8 mouse cellular contexts compared by ENCODE assay signal in the genomic region with DNA sequence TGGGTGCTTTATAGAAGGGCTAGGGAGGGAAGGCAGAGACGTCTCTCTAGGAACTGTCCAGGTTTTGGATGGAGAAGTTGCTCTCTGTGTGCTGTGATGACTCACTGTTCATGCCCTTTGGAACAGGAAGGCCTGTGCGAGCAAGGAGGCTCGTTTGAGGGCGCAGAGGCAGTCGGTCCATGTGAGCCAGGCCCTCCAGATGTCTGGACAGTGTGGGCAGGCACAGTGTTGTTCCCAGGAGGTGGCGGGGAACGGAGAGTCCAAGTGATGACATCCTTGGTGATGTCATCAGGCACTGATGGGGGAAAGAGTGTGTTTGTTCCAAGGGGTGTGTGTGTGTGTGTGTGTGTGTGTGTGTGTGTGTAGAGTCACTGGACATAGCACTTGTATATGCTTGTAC.
DNase-seq lines count a peak whose midpoint lies in the region; ATAC-seq and TF ChIP-seq lines count a peak whose summit lies in the region.

No protein-coding gene starts in this region.

- peak; percentile 9 for DNase-seq in right cerebral cortex, adult 18-20 months
- no peak for DNase-seq in right cerebral cortex, adult 2 months (ENCODE audit: low spot score in 2 of 2)
- DNase-seq in heart, adult 18-20 months = peak; percentile 63 to 75
- peak; percentile 47 for DNase-seq in stomach, postnatal 0 days (ENCODE audit: low spot score)
- DNase-seq in left cerebral cortex, adult 11 months (ENCODE audit: low spot score) = no peak
- DNase-seq in right cerebral cortex, postnatal 14 days = no peak
- no peak for DNase-seq in embryo, embryonic 10.5 days (ENCODE audit: low spot score)

- no peak overlapping the region for H3K9ac ChIP-seq in intestine, embryonic 16.5 days (ENCODE audit: low read depth, low read length)
- no peak overlapping the region for H3K9ac ChIP-seq in stomach, postnatal 0 days (ENCODE audit: low read length)

- peak; percentile 89 for ATAC-seq in intestine, embryonic 16.5 days
- ATAC-seq in stomach, postnatal 0 days (ENCODE audit: low FRiP score, low TSS enrichment) = peak; percentile 87

- no peak overlapping the region for H3K27ac ChIP-seq in intestine, embryonic 16.5 days (ENCODE audit: low read length)
- no peak overlapping the region for H3K27ac ChIP-seq in stomach, postnatal 0 days (replicated peaks)

- TF ChIP-seq EP300 in stomach, postnatal 0 days (optimal IDR thresholded peaks at IDR 0.05) = no peak

- 45% methylated on average over 7 of the region's 7 CpGs for WGBS in intestine, embryonic 16.5 days
- WGBS in stomach, postnatal 0 days = 28% methylated on average over 7 of the region's 7 CpGs

- H3K27me3 ChIP-seq in intestine, embryonic 16.5 days (replicated peaks; ENCODE audit: control insufficient read depth, insufficient read depth, low read length) = no peaks in the 10 kb centered on the region
- no peaks in the 10 kb centered on the region for H3K27me3 ChIP-seq in stomach, postnatal 0 days (ENCODE audit: control insufficient read depth, insufficient read depth, low read length)

- H3K4me2 ChIP-seq in intestine, embryonic 16.5 days (ENCODE audit: low read depth, low read length) = no peak overlapping the region
- no peak overlapping the region for H3K4me2 ChIP-seq in stomach, postnatal 0 days (replicated peaks; ENCODE audit: low read depth)

- peaks cover 44% of the 10 kb centered on the region for H3K4me1 ChIP-seq in intestine, embryonic 16.5 days (ENCODE audit: control insufficient read depth, insufficient read depth, low read length)
- peaks cover 3% of the 10 kb centered on the region; the same call in 1 of the 2 replicates for H3K4me1 ChIP-seq in stomach, postnatal 0 days (replicated peaks; ENCODE audit: control insufficient read depth, insufficient read depth)

- no peak overlapping the region for H3K4me3 ChIP-seq in intestine, embryonic 16.5 days (ENCODE audit: low read length)
- H3K4me3 ChIP-seq in stomach, postnatal 0 days (ENCODE audit: low read depth, low read length) = no peak overlapping the region

- no peaks in the 10 kb centered on the region for H3K36me3 ChIP-seq in intestine, embryonic 16.5 days (ENCODE audit: control insufficient read depth, insufficient read depth, low read length)
- no peaks in the 10 kb centered on the region for H3K36me3 ChIP-seq in stomach, postnatal 0 days (ENCODE audit: control insufficient read depth, insufficient read depth, low read length)

- H3K9me3 ChIP-seq in intestine, embryonic 16.5 days (ENCODE audit: control insufficient read depth, low read length) = no peaks in the 10 kb centered on the region
- no peaks in the 10 kb centered on the region for H3K9me3 ChIP-seq in stomach, postnatal 0 days (ENCODE audit: control insufficient read depth, low read length)

- no peak for TF ChIP-seq CTCF in stomach, postnatal 0 days (IDR thresholded peaks at IDR 0.05; ENCODE audit: low read depth)

Comparison
In these comparisons a context has a peak if more than half of its experiments do, and no peak if none do; other contexts are left out.
1. DNase-seq: peak in right cerebral cortex, adult 18-20 months (single experiment), heart, adult 18-20 months (2 of 2) and stomach, postnatal 0 days (single experiment); none in right cerebral cortex, adult 2 months (0 of 2), left cerebral cortex, adult 11 months (single experiment), right cerebral cortex, postnatal 14 days (single experiment) and embryo, embryonic 10.5 days (single experiment).